Mouse (Mus musculus): ENCODE results near the gene Nrxn2.

DNA sequence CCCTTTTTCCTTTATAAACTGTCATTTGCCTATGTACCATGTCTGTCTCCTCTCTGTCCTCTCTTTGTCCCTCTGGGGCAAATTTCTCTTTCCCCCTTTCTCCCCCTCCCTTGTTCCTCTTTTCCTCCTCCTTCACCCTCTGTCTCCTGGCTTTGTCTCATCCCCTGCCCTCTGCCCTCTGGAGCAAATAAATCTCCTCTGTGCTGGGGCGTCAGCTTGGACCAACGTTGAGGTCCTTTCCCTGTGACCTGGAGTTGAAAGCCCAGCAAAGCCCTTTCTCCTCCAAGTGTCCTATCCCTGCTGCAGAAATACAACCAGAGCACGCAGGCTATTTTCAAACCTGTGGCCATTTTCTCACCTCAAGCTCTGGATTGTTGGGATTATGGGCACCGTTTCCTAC, 141.0 kb downstream of the Nrxn2 start:
- TF ChIP-seq CTCF (IDR thresholded peaks at IDR 0.05; ENCODE audit: low read depth, low read length) (no peak), GATA2 (IDR thresholded peaks at IDR 0.05; ENCODE audit: borderline replicate concordance, low read depth, low read length) (no peak), POLR2AphosphoS5 (IDR thresholded peaks at IDR 0.05; ENCODE audit: insufficient replicate concordance, low read depth, low read length) (no peak), TAL1 (conservative IDR thresholded peaks at IDR 0.05; ENCODE audit: low read depth, low read length) (no peak)

All from G1E (cell line).